Mouse (Mus musculus) lung, postnatal 0 days (tissue): ENCODE measurements at regions not wholly inside any gene's neighbourhood (a gene's known extent, or its start where the extent isn't known, plus 50 kb on each side); places are given as distances from the start of the nearest gene placed in this dataset.

Source experiments
- CTCF ChIP-seq: IDR thresholded peaks from 2 replicates; pipeline ENCODE4 v1.5.1; 2016; ENCODE audit warnings: antibody characterized with exemption, mild to moderate bottlenecking
- EP300 ChIP-seq: IDR thresholded peaks from 2 replicates; pipeline ENCODE4 v1.6.1; 2016; ENCODE audit warnings: antibody characterized with exemption, mild to moderate bottlenecking, control low read depth

DNA sequence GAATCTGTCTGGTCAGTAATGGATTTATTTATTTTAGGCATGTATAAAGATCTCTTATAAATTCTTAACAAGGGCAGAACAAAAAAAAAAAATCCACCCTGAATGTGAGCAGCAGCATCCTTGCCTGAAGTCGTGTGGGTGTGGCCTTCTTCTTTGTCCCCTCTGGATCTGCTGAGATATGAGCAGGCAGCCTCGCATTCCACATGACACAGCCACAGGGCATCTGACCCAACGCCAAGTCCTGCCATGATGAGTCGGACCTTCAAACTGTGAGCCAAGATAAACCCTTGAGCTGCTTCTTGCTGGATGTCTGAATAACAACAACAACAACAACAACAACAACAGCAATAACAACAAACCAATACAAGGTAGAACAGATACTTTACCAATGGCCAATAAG, 230.5 kb downstream of the Bcl2l11 start:
- TF ChIP-seq EP300, result no peak
- no peak for TF ChIP-seq CTCF
